Mouse (Mus musculus): ENCODE measurements around the gene Nr1i3.

Nr1i3 gene

GRCm38 (mm10) chr1:171251594-171252324 is 38.0 kb downstream of the Nr1i3 start:
- no peak for DNase-seq (ENCODE audit: low spot score)

GRCm38 (mm10) chr1:171252415-171252814 is 38.6 kb downstream of the Nr1i3 start:
- DNase-seq (ENCODE audit: low spot score): no peak

- DNase-seq (ENCODE audit: low spot score): no peak
Measured at GRCm38 (mm10) chr1:171256095-171256818, 42.5 kb downstream of the Nr1i3 start.

GRCm38 (mm10) chr1:171256937-171257548 is 43.3 kb downstream of the Nr1i3 start:
- no peak for DNase-seq (ENCODE audit: low spot score)

- no peak for DNase-seq (ENCODE audit: low spot score)
Measured at GRCm38 (mm10) chr1:171257781-171258180, 44.0 kb downstream of the Nr1i3 start.

GRCm38 (mm10) chr1:171258921-171259320 is 45.2 kb downstream of the Nr1i3 start:
- DNase-seq (ENCODE audit: low spot score): no peak

GRCm38 (mm10) chr1:171260316-171260715 is 46.5 kb downstream of the Nr1i3 start:
- DNase-seq (ENCODE audit: low spot score): no peak

- no peak for DNase-seq (ENCODE audit: low spot score)
Measured at GRCm38 (mm10) chr1:171262594-171263130, 48.9 kb downstream of the Nr1i3 start.

GRCm38 (mm10) chr1:171263185-171263611 is 49.4 kb downstream of the Nr1i3 start:
- DNase-seq (ENCODE audit: low spot score): no peak

GRCm38 (mm10) chr1:171263666-171264461 is 50.1 kb downstream of the Nr1i3 start:
- DNase-seq (ENCODE audit: low spot score): no peak

GRCm38 (mm10) chr1:171265971-171266744 is 52.4 kb downstream of the Nr1i3 start:
- no peak for DNase-seq (ENCODE audit: low spot score)

GRCm38 (mm10) chr1:171268341-171268740 is 54.6 kb downstream of the Nr1i3 start:
- DNase-seq (ENCODE audit: low spot score): no peak

GRCm38 (mm10) chr1:171269848-171270572 is 56.2 kb downstream of the Nr1i3 start, which contains the start of gene B4galt3:
Gene B4galt3, plus strand, starts transcription at chr1:171270328.
- peak; percentile 94 for DNase-seq (ENCODE audit: low spot score)

Data from ovary, postnatal 10 days (tissue).